29 mouse cellular contexts compared by ENCODE assay signal in genomic region chr15:9794131-9794530, GRCm38 (mm10). TPM values are rescaled to one million over a fixed set of nuclear protein-coding genes. Genes with fewer than 3 reads are reported as not detected.
"Had no signal": no experiment of that assay in that cellular context is flagged by ENCODE, and none has a peak within 500 bp of the region (broad histone marks: within the 10 kb centered on the region; RNA-seq: fewer than 3 reads in every experiment).

No protein-coding gene starts in this region.

- H3K4me2 ChIP-seq: embryonic facial prominence, embryonic 12.5 days; embryonic facial prominence, embryonic 13.5 days; embryonic facial prominence, embryonic 15.5 days; forebrain, embryonic 12.5 days; forebrain, embryonic 13.5 days; forebrain, embryonic 15.5 days had no signal

- H3K4me3 ChIP-seq: embryonic facial prominence, embryonic 10.5 days; embryonic facial prominence, embryonic 12.5 days; embryonic facial prominence, embryonic 13.5 days; embryonic facial prominence, embryonic 15.5 days; erythroblast, embryonic 14.5 days; forebrain, embryonic 10.5 days; forebrain, embryonic 12.5 days; forebrain, embryonic 13.5 days; forebrain, embryonic 15.5 days; gastrocnemius, adult 2 months; heart, adult 2 months had no signal

- DNase-seq: cerebellum, adult 2 months; cerebellum, adult 8-10 months; cerebellum, adult 9-10 months; cerebellum, adult 9-11 months; cerebellum, postnatal 10 days; cerebellum, postnatal 14 days; cerebellum, postnatal 25 days; cerebellum, postnatal 36 days; embryo, embryonic 11 days; forebrain, postnatal 0 days; gastrocnemius, adult 2 months; gastrocnemius, postnatal 10 days; gastrocnemius, postnatal 14 days; gastrocnemius, postnatal 25 days; gastrocnemius, postnatal 36 days; heart, adult 11 months; heart, adult 18-20 months; heart, adult 2 months had no signal

- H3K9ac ChIP-seq: embryonic facial prominence, embryonic 12.5 days; embryonic facial prominence, embryonic 13.5 days; embryonic facial prominence, embryonic 15.5 days; forebrain, embryonic 12.5 days; forebrain, embryonic 13.5 days; forebrain, embryonic 15.5 days; forebrain, postnatal 0 days had no signal

- ATAC-seq: forebrain, embryonic 13.5 days; forebrain, embryonic 14.5 days; forebrain, embryonic 15.5 days; forebrain, embryonic 16.5 days; forebrain, postnatal 0 days had no signal

- H3K27me3 ChIP-seq: embryonic facial prominence, embryonic 12.5 days; embryonic facial prominence, embryonic 13.5 days; embryonic facial prominence, embryonic 15.5 days; forebrain, embryonic 12.5 days; forebrain, embryonic 13.5 days; forebrain, embryonic 15.5 days had no signal

- H3K36me3 ChIP-seq: embryonic facial prominence, embryonic 10.5 days; embryonic facial prominence, embryonic 12.5 days; embryonic facial prominence, embryonic 13.5 days; embryonic facial prominence, embryonic 15.5 days; forebrain, embryonic 10.5 days; forebrain, embryonic 12.5 days; forebrain, embryonic 15.5 days had no signal

- H3K27ac ChIP-seq: embryonic facial prominence, embryonic 10.5 days; embryonic facial prominence, embryonic 12.5 days; embryonic facial prominence, embryonic 13.5 days; embryonic facial prominence, embryonic 15.5 days; forebrain, embryonic 10.5 days; forebrain, embryonic 12.5 days; forebrain, embryonic 13.5 days; forebrain, embryonic 15.5 days; gastrocnemius, adult 2 months; heart, adult 2 months had no signal

- H3K9me3 ChIP-seq: embryonic facial prominence, embryonic 10.5 days; embryonic facial prominence, embryonic 12.5 days; embryonic facial prominence, embryonic 13.5 days; embryonic facial prominence, embryonic 15.5 days; forebrain, embryonic 10.5 days; forebrain, embryonic 12.5 days; forebrain, embryonic 13.5 days; forebrain, embryonic 15.5 days had no signal

- H3K4me1 ChIP-seq: embryonic facial prominence, embryonic 10.5 days; embryonic facial prominence, embryonic 12.5 days; embryonic facial prominence, embryonic 13.5 days; embryonic facial prominence, embryonic 15.5 days; forebrain, embryonic 10.5 days; forebrain, embryonic 12.5 days; forebrain, embryonic 13.5 days; forebrain, embryonic 15.5 days had no signal

RNA-seq across cellular contexts. Expression of gene Spef2, which starts 45.5 kb away (rescaled TPM):
- polyA plus RNA-seq: erythroblast, embryonic 14.5 days had no signal
